Mouse (Mus musculus) intestine, embryonic 14.5 days (tissue): ENCODE measurements around the gene Pcyt2. TPM values are rescaled to one million over a fixed set of nuclear protein-coding genes. Genes with fewer than 3 reads are reported as not detected.

Source experiments
- ATAC-seq: fragments of 200-750 bp; cut with Nextera tagmentation; replicated peaks from 2 replicates; pipeline ENCODE4 v1.8.0; 2017; ENCODE audit warnings: low read depth, moderate number of reproducible peaks, moderate TSS enrichment, moderate library complexity; ENCODE audit not compliant: low FRiP score, low TSS enrichment
- DNase-seq: peaks from one replicate; pipeline ENCODE4 v3.0.0-alpha.2; 2018; ENCODE audit warnings: low spot score
- H3K27ac ChIP-seq: fragments of 300-500 bp; sonication (generic); 2 replicates; pipeline ENCODE4 v1.5.1; 2014; ENCODE audit warnings: low read depth, mild to moderate bottlenecking, control low read depth
- H3K27me3 ChIP-seq: fragments of 300-500 bp; sonication (generic); replicated peaks from 2 replicates; pipeline ENCODE4 v1.6.1; 2014; ENCODE audit warnings: low read length, control low read depth; ENCODE audit not compliant: control insufficient read depth, insufficient read depth
- H3K36me3 ChIP-seq: fragments of 300-500 bp; sonication (generic); 2 replicates; pipeline ENCODE4 v1.6.1; 2014; ENCODE audit warnings: low read length, control low read depth; ENCODE audit not compliant: control insufficient read depth, insufficient read depth
- H3K4me1 ChIP-seq: fragments of 300-500 bp; sonication (generic); replicated peaks from 2 replicates; pipeline ENCODE4 v1.6.1; 2014; ENCODE audit warnings: low read length, control low read depth, mixed read lengths; ENCODE audit not compliant: control insufficient read depth, insufficient read depth
- H3K4me2 ChIP-seq: fragments of 300-500 bp; sonication (generic); 2 replicates; pipeline ENCODE4 v1.6.1; 2014; ENCODE audit warnings: low read length
- H3K4me3 ChIP-seq: fragments of 300-500 bp; sonication (generic); 2 replicates; pipeline ENCODE4 v1.5.1; 2014; ENCODE audit warnings: low read depth, low read length, control low read depth, mixed read lengths
- H3K9ac ChIP-seq: fragments of 300-500 bp; sonication (generic); 2 replicates; pipeline ENCODE4 v1.6.1; 2014; ENCODE audit warnings: mild to moderate bottlenecking, low read length
- H3K9me3 ChIP-seq: fragments of 300-500 bp; sonication (generic); 2 replicates; pipeline ENCODE4 v1.6.1; 2016; ENCODE audit warnings: low read length, control low read depth; ENCODE audit not compliant: control insufficient read depth
- whole genome bisulfite sequencing: fragments of 180-500 bp; shearing (Covaris S2); extraction: QIAGEN DNeasy Blood & Tissue Kit; methylation state at CpG from one replicate; pipeline ENCODE4 v1.1.7; 2014; 5-methylcytosine and 5-hydroxymethylcytosine counted together
- polyA plus RNA-seq: library from polyadenylated mRNA; unstranded; fragments of >200 nt; fragmentation: Nextera tagmentation; extraction: Ambion mirVana; gene quantifications from 2 replicates; pipeline ENCODE4 v1.2.1, GENCODE M21; 2014

The Pcyt2 gene
- polyA plus RNA-seq, 1 experiment from 2014 or later: 179 TPM

- 94% methylated on average over 10 of the region's 10 CpGs for WGBS
- DNase-seq (no peak), ATAC-seq (no peak)
- Histone ChIP-seq H3K27me3 (no peaks in the 10 kb centered on the region), H3K27ac (no peak overlapping the region), H3K9me3 (no peaks in the 10 kb centered on the region), H3K36me3 (peaks cover 47% of the 10 kb centered on the region), H3K4me1 (peaks cover 15% of the 10 kb centered on the region), H3K9ac (no peak overlapping the region), H3K4me2 (no peak overlapping the region), H3K4me3 (no peak overlapping the region)
Measured at GRCm38 (mm10) chr11:120613481-120613972, 4.2 kb downstream of the Pcyt2 start.

- Histone ChIP-seq H3K36me3 (peaks cover 47% of the 10 kb centered on the region), H3K4me3 (no peak overlapping the region), H3K9me3 (no peaks in the 10 kb centered on the region), H3K9ac (no peak overlapping the region), H3K27me3 (no peaks in the 10 kb centered on the region), H3K4me2 (no peak overlapping the region), H3K27ac (no peak overlapping the region), H3K4me1 (peaks cover 22% of the 10 kb centered on the region)
- 44% methylated on average over 6 of the region's 6 CpGs for WGBS
- DNase-seq: peak; percentile 87
- no peak for ATAC-seq
Measured at GRCm38 (mm10) chr11:120612763-120613162, 5.0 kb downstream of the Pcyt2 start.

DNA sequence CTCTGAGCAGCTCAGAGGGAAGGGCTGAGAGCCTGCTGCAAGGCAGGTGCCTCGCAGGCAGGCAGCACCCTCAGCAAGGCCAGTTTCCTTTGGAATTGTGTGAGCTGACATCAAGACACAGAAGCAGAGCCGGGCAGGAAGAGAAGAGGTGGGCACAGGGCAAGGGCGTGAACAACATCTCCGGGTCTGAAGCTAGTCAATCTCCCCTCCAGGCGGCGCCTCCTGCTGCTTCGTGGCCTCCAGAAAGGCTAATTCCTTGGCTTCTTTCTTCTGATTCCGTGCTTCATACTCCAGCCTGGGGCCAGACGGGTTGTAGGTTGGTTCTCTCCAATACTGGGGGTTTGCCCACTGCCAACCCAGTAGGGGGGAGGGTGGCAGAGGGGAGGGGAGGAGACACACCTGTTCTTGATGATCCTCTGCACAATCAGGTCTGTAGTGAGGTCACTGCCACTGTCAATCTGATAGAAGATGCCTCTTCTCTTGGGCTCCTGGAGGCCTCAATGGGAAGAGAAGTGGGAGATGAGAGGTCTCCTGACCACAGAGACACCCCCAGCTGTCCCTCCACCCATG, 7.2 kb downstream of the Pcyt2 start:
- Histone ChIP-seq H3K27me3 (no peaks in the 10 kb centered on the region), H3K4me2 (no peak overlapping the region), H3K9ac (no peak overlapping the region), H3K27ac (no peak overlapping the region), H3K4me3 (no peak overlapping the region), H3K9me3 (no peaks in the 10 kb centered on the region), H3K4me1 (peaks cover 18% of the 10 kb centered on the region), H3K36me3 (peaks cover 56% of the 10 kb centered on the region)
- no peak for ATAC-seq
- DNase-seq: no peak
- 88% methylated on average over 9 of the region's 9 CpGs for WGBS

DNA sequence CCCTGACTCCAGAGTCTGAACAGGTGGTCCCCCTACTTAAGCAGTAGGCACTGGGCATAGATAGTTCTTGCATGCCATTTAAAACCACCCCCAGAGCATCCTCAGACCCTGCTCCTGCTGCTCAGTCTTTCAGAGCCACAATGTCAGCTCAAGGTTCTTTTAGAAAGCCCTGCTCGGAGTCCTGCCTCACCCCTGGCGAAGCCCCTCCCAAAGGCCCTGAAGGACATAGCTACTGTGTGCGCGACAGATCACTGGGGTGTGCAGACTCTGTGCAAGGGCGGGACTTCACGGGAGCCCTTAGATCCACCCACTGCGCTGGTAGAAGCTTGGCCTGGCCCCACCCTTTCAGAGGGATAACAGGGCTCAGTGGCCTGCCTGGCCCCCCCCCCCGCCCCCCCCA, 8.5 kb downstream of the Pcyt2 start:
- peak; percentile 56; the same call in 1 of the 2 replicates for ATAC-seq
- Histone ChIP-seq H3K9ac (no peak overlapping the region), H3K36me3 (peaks cover 58% of the 10 kb centered on the region), H3K27ac (no peak overlapping the region), H3K27me3 (no peaks in the 10 kb centered on the region), H3K4me2 (peak overlapping the region; percentile 63; the same call in 1 of the 2 replicates), H3K4me1 (peaks cover 18% of the 10 kb centered on the region), H3K9me3 (no peaks in the 10 kb centered on the region), H3K4me3 (no peak overlapping the region)
- WGBS: 46% methylated on average over 7 of the region's 8 CpGs
- DNase-seq: peak; percentile 66

DNA sequence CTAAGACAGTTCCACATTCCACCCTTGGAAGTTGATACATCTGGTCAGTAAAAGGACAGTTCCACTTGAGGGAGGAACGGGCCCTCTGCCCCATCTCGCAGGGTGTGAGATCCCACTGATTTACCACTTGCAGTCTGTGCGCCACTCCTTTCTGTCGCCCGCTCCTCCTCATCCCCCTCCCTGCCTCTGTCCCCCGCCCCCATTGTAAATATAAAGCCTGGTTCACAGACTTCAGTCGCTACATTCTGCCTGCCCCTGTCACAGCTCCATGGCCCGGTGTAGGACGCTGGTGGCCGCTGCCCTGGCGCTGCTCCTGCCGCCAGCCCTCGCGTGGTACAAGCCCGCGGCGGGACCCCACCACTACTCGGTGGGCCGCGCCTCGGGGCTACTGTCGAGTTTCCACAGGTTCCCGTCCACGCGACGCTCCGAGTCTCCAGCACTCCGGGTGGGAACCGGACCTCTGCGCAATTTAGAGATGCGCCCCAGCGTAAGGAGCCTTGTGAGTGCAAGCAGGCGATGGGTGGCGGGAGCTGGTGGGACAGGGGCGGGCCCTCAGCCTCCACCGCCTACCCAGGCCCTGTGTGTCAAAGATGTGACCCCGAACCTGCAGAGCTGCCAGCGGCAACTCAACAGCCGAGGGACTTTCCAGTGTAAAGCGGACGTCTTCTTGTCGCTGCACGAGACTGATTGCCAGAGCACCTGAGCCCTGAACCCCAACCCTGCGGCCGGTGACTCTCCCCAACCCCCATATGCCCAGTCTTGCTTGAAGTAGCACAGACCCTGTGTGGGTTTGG, 9.3 kb downstream of the Pcyt2 start, which contains the start of gene Npb:
Gene Npb, plus strand, starts transcription at position 237 of the 794 bp plus-strand sequence.
- H3K4me1 ChIP-seq: peaks cover 18% of the 10 kb centered on the region
- H3K4me3 ChIP-seq: peak within 1 kb of the TSS; percentile 27
- 4% methylated on average over 45 of the region's 45 CpGs for WGBS
- H3K27me3 ChIP-seq: no peaks in the 10 kb centered on the region
- peak within 1 kb of the TSS; percentile 63 for H3K4me2 ChIP-seq
- H3K9me3 ChIP-seq: no peaks in the 10 kb centered on the region
- H3K36me3 ChIP-seq: peaks cover 57% of the 10 kb centered on the region
- no peak within 1 kb of the TSS for H3K27ac ChIP-seq
- ATAC-seq: peak; percentile 29
- peak; percentile 63 for DNase-seq
- H3K9ac ChIP-seq: peak within 1 kb of the TSS; percentile 44

GRCm38 (mm10) chr11:120606764-120607163, 11.0 kb downstream of the Pcyt2 start:
- Histone ChIP-seq H3K27me3 (no peaks in the 10 kb centered on the region), H3K4me1 (peaks cover 18% of the 10 kb centered on the region), H3K36me3 (peaks cover 62% of the 10 kb centered on the region), H3K4me3 (no peak overlapping the region), H3K4me2 (no peak overlapping the region), H3K9ac (no peak overlapping the region), H3K27ac (no peak overlapping the region), H3K9me3 (no peaks in the 10 kb centered on the region)
- 86% methylated on average over 4 of the region's 4 CpGs for whole genome bisulfite sequencing
- DNase-seq: no peak
- ATAC-seq: no peak

DNA sequence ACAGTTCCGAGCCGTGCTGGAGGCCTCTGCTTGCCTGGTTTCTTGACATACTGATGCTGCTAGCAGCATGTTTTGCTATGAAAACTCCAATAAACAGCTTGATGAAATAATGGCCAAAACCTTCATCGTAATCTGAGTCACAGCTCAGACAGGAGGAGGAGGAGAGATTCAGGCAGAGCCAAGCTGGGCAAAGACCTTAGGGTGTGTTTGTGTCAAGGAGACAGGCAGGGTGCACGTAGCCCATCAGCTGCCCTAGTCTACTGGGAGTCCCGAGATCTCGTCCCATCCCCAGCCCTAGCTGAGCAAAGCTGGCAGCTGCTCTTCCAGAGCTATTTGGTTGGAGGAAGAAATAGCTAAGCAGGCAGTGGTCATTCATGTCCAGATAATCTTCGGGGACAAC, 12.1 kb downstream of the Pcyt2 start:
- DNase-seq: no peak
- Histone ChIP-seq H3K27ac (no peak overlapping the region), H3K4me2 (no peak overlapping the region), H3K4me3 (no peak overlapping the region), H3K36me3 (peaks cover 56% of the 10 kb centered on the region), H3K9ac (no peak overlapping the region), H3K4me1 (peaks cover 18% of the 10 kb centered on the region), H3K9me3 (no peaks in the 10 kb centered on the region), H3K27me3 (no peaks in the 10 kb centered on the region)
- no peak for ATAC-seq
- 92% methylated on average over 7 of the region's 7 CpGs for WGBS

- no peaks in the 10 kb centered on the region for H3K27me3 ChIP-seq
- no peaks in the 10 kb centered on the region for H3K9me3 ChIP-seq
- H3K4me3 ChIP-seq: no peak overlapping the region
- no peak for ATAC-seq
- 66% methylated on average over 2 of the region's 2 CpGs for WGBS
- no peak overlapping the region for H3K4me2 ChIP-seq
- no peak for DNase-seq
- peaks cover 19% of the 10 kb centered on the region for H3K4me1 ChIP-seq
- H3K36me3 ChIP-seq: peaks cover 58% of the 10 kb centered on the region
- H3K9ac ChIP-seq: no peak overlapping the region
- H3K27ac ChIP-seq: no peak overlapping the region
Measured at GRCm38 (mm10) chr11:120603545-120603944, 14.2 kb downstream of the Pcyt2 start.
